Mouse (Mus musculus) gastrocnemius, adult 18-20 months (tissue): ENCODE results near the gene Zfp422. TPM values are rescaled to one million over a fixed set of nuclear protein-coding genes. Genes with fewer than 3 reads are reported as not detected.
"Not testable (repeated sequence)": the region's sequence is repeated elsewhere in the genome, so short reads cannot be mapped to it uniquely, and the experiment has no call there.

Source experiments
- DNase-seq: peaks from one replicate; pipeline ENCODE4 v3.0.0; 2021; ENCODE audit warnings: low spot score
- total RNA-seq, 2 experiments: library from RNA; stranded (reverse); gene quantifications; 2 replicates each; pipeline ENCODE4 v1.2.3; 2021

Gene Zfp422
- total RNA-seq, 2 experiments from 2014 or later: 6.7 to 7.2 TPM

- DNase-seq: peak; percentile 81
Observed at GRCm38 (mm10) chr6:116650406-116650805, 21.6 kb upstream of the Zfp422 start, which contains the start of gene Depp1. TSS of gene Depp1 (plus strand) at chr6:116650609.

- no peak for DNase-seq
Observed at GRCm38 (mm10) chr6:116649811-116650210, 21.0 kb upstream of the Zfp422 start.

DNA sequence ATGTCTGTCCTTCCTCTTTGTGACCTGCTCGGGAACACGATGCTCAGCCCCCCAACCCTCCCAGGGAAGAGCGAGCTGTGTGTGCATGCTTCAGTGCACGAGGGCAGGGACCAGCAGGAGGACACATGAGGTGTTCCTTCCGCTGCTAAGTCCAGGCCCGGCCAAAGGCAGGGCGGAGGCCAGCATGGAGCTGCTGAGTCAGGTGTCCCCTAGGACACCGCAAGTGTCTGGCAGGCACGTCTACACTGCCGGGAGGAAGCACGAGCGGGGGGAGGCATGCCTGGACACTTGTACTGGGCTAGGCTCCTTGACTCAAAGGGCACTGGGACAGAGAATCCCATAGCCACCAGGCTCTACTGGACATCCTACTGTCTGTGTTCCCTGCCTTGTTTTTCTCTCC lies 19.0 kb upstream of the Zfp422 start:
- DNase-seq: peak; percentile 88

- no peak for DNase-seq
Observed at GRCm38 (mm10) chr6:116644335-116644734, 15.5 kb upstream of the Zfp422 start.

GRCm38 (mm10) chr6:116643881-116644280 lies 15.1 kb upstream of the Zfp422 start:
- no peak for DNase-seq

DNA sequence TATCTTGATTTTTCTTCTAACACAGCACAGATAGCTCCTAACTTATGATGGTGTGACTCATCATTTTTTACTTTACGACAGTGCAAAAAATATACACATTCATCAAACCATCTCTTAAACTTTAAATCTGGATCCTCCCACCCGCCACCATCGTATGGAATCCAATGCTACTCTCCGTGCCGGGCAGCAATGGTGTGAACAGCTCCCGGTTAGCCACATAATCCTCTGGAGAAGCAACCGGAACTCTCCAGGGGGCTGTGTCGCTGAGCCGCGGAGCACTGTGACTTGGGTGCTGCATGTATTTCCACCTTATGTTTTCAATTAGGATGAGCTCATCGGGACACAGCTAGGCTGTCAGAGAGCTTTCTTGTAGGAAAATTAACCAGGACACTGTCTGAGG lies 14.1 kb upstream of the Zfp422 start:
- DNase-seq: no peak

GRCm38 (mm10) chr6:116639663-116640062 lies 10.9 kb upstream of the Zfp422 start:
- DNase-seq: no peak

- DNase-seq: no peak
Observed at GRCm38 (mm10) chr6:116638871-116639270, 10.1 kb upstream of the Zfp422 start.

GRCm38 (mm10) chr6:116637496-116637895 lies 8.7 kb upstream of the Zfp422 start:
- peak; percentile 61 for DNase-seq

DNA sequence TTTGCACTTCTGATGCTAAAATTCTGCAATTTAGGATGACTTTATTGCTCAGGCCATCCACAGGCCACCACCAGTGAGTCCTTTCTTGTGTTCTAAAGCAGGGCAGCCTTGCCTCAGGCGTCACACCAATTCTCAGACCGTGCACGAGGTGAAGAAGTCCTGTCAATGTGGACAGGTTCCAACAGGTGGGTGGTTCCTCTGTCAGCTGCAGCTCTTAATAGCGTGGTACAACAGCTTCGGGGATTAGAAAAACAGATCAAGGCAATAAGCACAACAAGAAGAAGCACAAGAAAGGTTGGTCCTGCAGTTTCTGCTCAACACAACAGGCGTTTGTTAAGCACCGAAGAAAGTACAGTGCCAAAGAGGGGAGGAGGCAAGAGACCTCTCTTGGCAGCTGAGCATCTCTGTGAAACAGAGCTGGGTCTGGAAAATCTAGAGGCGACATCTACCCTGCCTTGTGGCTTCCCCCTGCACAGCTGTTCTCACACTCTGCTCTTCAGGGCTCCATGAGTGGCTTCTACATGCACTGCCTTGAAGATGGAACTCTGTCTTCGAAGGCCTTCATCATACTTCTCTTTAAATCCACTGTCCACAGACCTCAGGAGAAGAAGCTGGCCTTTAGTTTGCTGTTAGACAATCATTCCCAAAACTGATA lies 7.9 kb upstream of the Zfp422 start:
- DNase-seq: no peak

GRCm38 (mm10) chr6:116635251-116636180 lies 6.7 kb upstream of the Zfp422 start:
- peak; percentile 81 for DNase-seq

GRCm38 (mm10) chr6:116633741-116634695 lies 5.2 kb upstream of the Zfp422 start:
- DNase-seq: no peak

DNA sequence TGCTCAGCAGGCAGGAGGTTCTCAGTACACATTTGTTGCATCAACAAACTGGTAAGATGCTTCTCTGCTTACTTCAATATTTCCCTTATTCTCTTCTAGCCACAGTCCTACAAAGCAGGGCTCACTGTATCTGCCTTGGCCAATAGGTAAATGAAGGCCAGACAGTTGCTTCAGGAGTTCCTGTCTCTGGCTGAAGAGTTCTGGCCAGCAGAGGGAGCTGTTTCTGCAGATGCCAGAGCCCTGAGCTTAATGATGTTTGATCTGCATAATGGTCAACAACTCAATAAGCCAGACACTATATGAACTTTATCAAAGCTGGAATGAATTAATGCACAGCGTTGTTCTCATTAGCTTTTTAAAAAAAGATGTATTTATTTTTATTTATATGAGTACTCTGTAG lies 3.3 kb upstream of the Zfp422 start:
- peak; percentile 77 for DNase-seq

DNA sequence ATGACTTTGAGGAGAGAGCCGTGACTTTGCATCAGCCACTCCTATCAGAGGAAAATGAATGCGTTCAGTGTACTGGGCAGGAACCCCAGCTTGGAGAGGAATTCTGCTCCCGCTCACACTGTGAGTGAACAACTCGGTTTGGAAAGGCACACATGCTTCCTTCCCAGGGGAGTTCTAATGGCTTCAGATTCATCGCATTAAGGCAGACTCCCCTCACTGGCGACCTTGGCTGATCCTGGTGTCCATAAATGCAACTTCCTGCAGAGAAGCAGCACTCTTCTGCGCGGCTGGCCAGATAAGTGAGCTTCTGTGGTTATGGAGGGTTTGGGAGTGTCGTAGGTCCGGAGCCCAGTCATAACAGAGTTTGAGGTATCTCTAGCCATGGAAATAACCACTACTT lies 967 bp upstream of the Zfp422 start:
- DNase-seq: no peak

GRCm38 (mm10) chr6:116628095-116628494 lies 704 bp downstream of the Zfp422 start:
- no peak for DNase-seq

DNA sequence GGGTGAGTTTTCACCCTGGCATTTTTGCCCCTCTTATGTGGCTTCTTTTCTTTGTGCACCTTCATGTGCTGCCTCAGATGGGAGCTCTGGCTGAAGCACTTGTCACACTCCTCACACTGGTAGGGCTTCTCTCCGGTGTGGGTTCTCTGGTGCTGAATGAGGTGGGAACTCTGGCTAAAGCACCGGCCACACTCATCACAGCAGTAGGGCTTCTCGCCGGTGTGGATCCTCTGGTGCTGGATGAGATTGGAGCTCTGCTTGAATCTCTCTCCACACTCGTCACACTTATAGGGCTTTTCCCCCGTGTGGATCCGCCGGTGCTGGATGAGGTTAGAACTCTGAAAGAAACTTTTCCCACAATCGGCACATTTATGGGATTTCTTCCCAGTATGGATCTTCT lies 2.4 kb downstream of the Zfp422 start:
- DNase-seq: not testable (repeated sequence)

- DNase-seq: no peak
Observed at GRCm38 (mm10) chr6:116621318-116622023, 7.3 kb downstream of the Zfp422 start.

- DNase-seq: no peak
Observed at GRCm38 (mm10) chr6:116618073-116618472, 10.7 kb downstream of the Zfp422 start.

GRCm38 (mm10) chr6:116615719-116616118 lies 13.1 kb downstream of the Zfp422 start:
- no peak for DNase-seq

DNA sequence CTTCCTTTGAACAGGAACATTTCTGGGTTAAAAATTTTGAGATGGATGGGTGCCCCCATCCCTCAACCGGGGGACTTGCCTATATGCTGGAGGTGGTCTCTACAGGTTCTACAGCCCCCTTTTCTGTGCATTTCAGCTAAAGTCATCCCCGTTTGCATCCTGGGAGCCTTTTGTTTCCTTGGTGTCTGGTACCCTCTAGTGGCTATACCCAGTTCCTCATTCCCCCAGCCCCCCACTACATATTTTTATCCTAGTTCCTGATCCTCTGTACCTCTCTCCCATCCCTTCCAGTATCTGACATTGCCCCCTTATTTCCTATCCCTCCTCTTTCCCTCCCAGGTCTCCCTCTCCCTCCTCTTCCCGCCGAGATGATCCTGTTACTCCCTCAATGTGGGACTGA lies 21.6 kb downstream of the Zfp422 start:
- DNase-seq: no peak

DNA sequence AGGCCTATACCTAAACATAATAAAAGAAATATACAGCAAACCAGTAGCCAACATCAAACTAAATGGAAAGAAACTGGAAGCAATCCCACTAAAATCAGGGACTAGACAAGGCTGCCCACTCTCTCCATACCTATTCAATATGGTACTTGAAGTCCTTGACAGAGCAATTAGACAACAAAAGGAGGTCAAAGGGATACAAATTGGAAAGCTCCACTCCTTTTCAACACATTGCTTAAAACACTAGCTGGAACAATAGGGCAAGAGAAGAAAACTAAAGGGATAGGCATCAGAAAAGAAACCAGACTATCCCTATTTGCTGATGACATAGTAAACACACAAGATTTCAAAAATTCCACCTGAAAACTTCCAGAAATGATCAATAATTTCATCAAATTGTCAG lies 27.8 kb downstream of the Zfp422 start:
- DNase-seq: not testable (repeated sequence)
